Mouse (Mus musculus): ENCODE measurements at regions not wholly inside any gene's neighbourhood (a gene's known extent, or its start where the extent isn't known, plus 50 kb on each side); places are given as distances from the start of the nearest gene placed in this dataset.

DNA sequence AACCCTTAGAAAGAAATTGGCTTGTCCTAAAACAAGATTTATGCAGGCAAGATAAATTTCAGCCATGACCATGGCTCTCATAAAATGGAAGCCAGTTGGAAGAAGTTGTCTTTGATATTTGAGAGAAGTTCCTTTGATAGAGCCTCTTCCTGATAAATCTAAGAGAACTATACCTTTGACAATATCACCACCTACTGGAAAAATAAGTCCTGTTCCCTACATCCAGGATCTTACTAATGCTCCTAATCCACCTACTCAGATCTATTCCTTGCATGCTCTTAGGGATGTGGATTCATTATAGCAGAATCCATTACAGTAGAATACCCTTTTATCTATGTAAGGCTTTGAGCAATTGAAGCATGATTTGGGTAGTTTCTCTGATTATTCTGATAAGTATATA is 295.2 kb upstream of the Gm10306 start:
- TF ChIP-seq POLR2A (IDR thresholded peaks at IDR 0.05; ENCODE audit: low read depth, low read length) (no peak), CTCF (IDR thresholded peaks at IDR 0.05; ENCODE audit: borderline replicate concordance, insufficient read depth, low read length) (no peak)
